Mouse (Mus musculus): ENCODE results near the gene Ccdc124.

GRCm38 (mm10) chr8:70825816-70826215 is 47.9 kb downstream of the Ccdc124 start:
- TF ChIP-seq POLR2A (IDR thresholded peaks at IDR 0.05; ENCODE audit: control insufficient read depth, extremely low read depth, insufficient read depth, low read length, poor library complexity) (no peak), CTCF (IDR thresholded peaks at IDR 0.05; ENCODE audit: borderline replicate concordance, control insufficient read depth, extremely low read depth, insufficient read depth, low read length, poor library complexity) (no peak)
